Mouse (Mus musculus) gastrocnemius, postnatal 10 days (tissue): ENCODE measurements around the gene Vps51. TPM values are rescaled to one million over a fixed set of nuclear protein-coding genes. Genes with fewer than 3 reads are reported as not detected.

Experiments used
- DNase-seq: peaks from one replicate; pipeline ENCODE4 v3.0.0; 2021; ENCODE audit warnings: mixed read lengths
- long read RNA-seq, 2 experiments: library from polyadenylated mRNA; stranded (forward); transcript quantifications; one replicate each; pipeline ENCODE4 v2.0.0; 2021
- total RNA-seq, 2 experiments: library from RNA; stranded (reverse); gene quantifications; 2 replicates each; pipeline ENCODE4 v1.2.3; 2021

The Vps51 gene
- total RNA-seq = 10 to 100 TPM; 23.1 to 29.4 TPM
- long read RNA-seq, experiment 1, transcript Vps51-201 (10 exons, 2,675 nt) = major isoform, 29 of 42 reads
- long read RNA-seq, experiment 1, partial matches to known transcripts = 6 of 42 reads
- long read RNA-seq, experiment 1, other reads (novel, unspliced or antisense) = 7 of 42 reads
- long read RNA-seq, experiment 2, transcript Vps51-201 (10 exons, 2,675 nt) = major isoform, 32 of 44 reads
- long read RNA-seq, experiment 2, partial matches to known transcripts = 2 of 44 reads
- long read RNA-seq, experiment 2, other reads (novel, unspliced or antisense) = 7 of 44 reads

GRCm38 (mm10) chr19:6076564-6077393, at the start of gene Vps51:
Vps51 (minus strand) TSS chr19:6077231.
- peak; percentile 66 for DNase-seq

DNA sequence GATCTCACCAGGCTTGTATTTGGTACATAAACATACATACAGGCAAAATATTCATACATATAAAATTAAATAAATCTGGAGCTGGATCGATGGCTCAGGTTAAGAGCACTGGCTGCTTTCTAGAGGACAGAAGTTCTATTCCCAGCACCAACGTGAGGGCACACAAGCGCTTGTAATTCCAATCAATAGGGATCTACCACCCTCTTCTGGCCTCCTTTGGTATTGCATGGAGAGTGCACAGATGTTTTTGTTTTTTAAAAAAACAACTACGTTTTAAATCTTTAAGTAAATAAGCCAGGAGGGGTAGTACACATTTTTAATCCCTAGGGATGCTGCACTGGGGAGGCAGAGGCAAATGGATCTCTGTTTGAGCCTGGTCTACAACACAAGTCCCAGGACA, 49.3 kb upstream of the Vps51 start:
- peak; percentile 57 for DNase-seq

GRCm38 (mm10) chr19:6124898-6125297, 47.9 kb upstream of the Vps51 start:
- DNase-seq = no peak

DNA sequence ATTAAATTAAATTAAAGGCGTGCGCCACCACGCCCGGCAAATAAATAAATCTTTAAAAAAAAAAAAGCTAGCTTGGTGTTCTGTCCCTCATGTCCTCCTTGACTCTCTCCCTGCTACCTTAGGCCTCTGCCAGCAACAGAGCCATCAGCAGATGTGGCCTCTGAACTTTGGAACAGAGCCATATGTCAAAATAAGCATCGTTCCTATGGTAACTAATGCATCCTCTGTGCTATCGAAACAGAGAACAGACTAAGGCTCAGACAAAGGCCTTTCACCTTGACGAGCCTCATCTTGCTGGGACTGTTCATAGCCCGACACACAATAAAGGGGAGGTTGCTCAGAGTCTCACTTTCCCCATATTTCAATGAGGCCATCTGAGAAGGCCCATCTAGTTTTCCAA, 46.3 kb upstream of the Vps51 start:
- DNase-seq = no peak

DNA sequence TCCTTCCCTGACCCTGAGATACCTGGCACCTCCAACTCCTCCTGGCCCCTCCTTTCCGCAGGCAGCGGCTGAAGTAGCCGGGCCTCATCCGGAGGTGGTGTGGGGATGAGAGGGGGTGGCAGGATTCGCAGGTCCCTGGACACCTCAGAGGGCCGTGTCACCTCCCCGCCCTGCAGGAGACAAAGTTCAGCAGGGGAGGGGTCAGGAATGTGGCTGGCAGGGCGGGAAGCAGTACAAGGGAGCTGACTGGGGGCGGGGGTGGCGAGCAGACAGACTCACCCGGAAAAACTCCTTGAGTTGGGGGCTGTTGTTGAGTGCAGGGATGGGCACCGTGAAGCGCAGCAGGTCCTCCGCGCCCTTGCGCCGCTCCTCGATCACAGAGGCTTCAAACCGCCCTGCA, 44.7 kb upstream of the Vps51 start:
- no peak for DNase-seq

GRCm38 (mm10) chr19:6118677-6119185, 41.7 kb upstream of the Vps51 start:
- no peak for DNase-seq

DNA sequence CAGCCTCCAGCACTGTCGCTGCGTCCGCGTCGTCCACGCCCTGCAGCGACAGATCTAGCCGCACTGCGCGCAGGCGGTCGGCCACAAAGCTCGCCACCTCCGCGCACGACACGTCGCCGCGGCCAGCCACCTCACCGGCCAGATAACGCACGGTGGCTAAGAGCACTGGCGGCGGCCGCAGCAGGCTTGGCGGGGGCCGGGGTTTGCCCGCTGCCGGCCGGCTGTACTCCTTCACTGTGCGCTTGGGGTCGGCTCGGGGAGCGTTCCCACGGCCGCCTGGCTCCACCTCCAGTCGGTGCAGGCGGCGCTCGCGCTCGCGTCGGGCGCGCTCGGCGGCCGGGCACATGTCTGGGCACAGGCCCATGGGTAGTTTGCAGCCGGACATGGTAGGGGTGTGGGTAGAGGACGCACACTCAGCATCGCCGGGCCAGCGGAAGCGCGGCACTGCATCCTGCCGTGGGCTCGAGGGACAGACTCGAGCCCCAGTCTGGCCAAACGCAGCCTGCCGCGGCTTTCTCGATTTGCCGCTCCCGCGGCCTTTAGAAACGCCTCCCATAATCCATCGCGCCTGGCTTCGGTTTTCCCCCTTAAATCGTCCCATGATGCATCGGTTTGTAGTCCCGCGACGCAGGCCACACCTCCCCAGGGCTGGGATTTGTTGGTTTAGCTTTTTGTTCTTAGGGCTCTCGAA, 41.1 kb upstream of the Vps51 start, which contains the start of gene Sac3d1:
Gene Sac3d1 (minus strand): TSS at position 665 of the 691 bp plus-strand sequence.
- DNase-seq = peak; percentile 83

GRCm38 (mm10) chr19:6117346-6117985, 40.4 kb upstream of the Vps51 start:
- no peak for DNase-seq

DNA sequence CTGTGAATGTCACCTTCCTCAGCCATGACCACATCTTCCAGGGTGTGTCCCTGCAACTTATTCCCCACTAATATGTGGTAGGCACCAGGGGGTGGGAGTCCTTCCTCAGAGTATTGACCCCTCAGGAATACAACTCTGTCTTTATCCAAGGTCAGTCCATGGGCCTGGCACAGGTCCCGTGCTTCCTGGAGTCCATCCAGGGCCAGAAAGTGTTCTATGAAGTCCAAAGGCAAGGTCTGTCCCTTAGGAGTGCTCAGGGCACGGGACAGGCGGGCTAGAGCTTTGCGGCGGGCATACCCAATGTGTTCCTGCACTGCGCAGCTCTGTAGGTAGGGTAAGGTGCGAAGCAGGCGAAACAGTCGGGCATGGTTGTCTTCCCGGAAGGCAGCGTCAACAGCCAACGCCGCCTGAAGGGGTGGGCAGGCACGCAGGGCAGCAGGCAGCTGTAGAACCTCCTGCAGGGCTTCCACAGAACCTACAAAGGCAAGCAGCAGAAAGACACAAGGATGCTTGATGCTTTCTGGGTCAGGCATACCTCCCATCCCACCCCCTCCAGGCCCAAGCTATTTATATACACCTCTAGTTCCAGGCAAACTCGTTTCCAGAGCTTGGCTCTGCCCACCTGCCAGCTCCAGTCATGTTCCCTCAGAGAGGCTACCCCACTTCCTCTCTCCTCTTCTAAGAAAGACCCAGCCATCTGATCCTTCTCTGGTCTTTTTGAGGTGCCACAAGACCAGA, 39.3 kb upstream of the Vps51 start:
- DNase-seq = no peak

GRCm38 (mm10) chr19:6113116-6113515, 36.1 kb upstream of the Vps51 start:
- DNase-seq = no peak

- no peak for DNase-seq
These were observed 28.6 kb upstream of the Vps51 start, which contains the start of gene Naaladl1 for GRCm38 (mm10) chr19:6105586-6105985. Naaladl1 (plus strand) TSS chr19:6105782.

- no peak for DNase-seq
These were observed 27.4 kb upstream of the Vps51 start for GRCm38 (mm10) chr19:6104476-6104875.

DNA sequence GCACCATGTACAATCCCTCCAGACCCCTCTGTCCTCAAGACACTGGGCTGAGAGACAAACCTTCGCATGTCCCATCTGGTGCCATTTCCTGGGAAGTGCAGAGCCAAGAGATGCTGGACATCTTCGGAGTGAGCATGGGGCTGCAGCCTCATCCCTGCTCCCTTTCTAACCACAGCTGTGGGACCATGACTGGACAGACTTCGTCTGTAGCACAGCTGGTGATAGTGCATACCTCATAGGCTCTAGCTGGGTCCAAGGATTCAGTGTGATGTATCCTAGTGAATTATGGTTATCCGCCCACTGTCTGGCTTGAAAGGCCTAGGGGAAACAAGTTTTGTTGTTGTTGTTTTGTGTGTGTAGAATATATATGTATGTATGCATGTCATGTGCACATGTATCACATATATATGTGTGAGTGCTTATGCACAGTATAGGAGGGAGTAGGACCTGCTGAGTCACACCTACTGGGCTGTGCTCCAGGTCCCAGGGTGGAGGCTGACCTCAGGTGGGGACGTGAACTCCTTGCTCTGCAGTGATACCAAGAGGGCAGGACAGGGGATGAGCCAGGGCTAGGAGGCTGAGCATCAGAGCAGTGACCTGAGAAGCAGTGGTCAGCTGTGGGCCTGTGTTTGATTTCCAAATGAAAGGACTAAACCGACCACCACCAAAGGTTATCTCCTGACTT, 25.3 kb upstream of the Vps51 start:
- no peak for DNase-seq

GRCm38 (mm10) chr19:6101186-6101585, 24.2 kb upstream of the Vps51 start:
- DNase-seq = no peak

DNA sequence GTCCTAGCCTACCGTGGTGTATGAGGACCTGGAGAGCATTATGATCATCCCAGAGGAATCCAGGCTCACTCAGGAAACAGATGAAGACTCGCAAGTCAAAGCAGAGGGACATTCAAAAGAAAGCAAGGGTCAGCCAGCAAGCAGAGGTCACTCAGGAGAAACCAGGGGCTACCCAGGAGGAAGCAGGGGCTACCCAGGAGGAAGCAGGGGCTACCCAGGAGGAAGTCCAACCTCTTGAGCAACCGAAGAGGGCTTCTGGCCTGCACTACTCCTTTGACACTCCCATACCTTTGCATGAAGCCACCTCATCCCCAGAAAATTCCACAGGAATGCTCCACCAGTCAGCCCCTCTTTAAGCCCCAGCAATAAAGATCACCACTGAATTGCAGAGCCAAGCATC, 20.8 kb upstream of the Vps51 start:
- no peak for DNase-seq

- no peak for DNase-seq
These were observed 17.1 kb upstream of the Vps51 start, which contains the start of gene AC131692.1 for GRCm38 (mm10) chr19:6094119-6094518. AC131692.1 (plus strand) TSS chr19:6094419.

DNA sequence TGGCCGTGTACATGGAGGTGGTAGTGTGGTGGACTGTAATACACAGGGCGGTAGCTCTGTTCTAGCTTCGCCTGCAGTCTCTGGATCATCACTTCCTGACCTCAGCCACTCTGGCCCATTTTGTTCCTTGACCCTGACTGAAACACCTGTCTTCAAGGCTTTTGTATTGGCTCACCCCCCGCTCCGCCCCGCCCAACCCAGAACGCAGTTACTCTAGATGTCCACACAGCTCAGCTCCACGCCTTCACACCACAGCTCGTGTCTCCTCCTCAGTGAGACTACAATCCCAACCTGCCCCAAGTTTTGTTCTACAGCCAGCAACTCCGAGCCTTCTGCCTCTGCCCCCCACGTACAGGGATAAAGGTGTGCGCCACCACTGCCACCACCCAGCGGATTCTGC, 11.8 kb upstream of the Vps51 start:
- DNase-seq = no peak

DNA sequence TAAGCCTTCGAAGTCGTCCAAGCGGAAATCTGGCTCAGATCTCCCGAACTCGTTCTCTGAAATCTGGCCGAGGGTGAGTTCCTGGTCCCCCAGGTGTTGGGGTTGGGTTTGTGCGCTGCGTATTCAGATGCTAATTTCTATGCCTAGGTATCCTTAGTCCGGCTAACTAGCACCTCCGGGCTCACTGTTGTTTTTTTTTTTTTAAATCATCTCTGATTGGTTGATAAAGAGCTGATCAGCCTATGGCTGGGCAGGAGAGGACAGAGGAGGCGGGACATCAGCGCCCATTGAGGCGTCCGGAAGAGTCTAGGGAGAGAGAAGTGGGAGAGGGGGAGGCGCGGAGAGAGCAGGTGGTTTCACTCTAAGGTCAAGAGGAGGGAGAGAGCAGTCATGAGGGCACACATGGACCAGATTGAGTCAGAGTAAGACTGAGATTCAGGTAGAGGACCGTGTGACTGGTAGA, 8.4 kb upstream of the Vps51 start:
- DNase-seq = no peak

- peak; percentile 92 for DNase-seq
These were observed 7.6 kb upstream of the Vps51 start, which contains the start of the genes Zfpl1 and Cdca5 for GRCm38 (mm10) chr19:6084478-6085248. Zfpl1 (minus strand) TSS chr19:6084956. Cdca5 (plus strand) TSS chr19:6084983.

- DNase-seq = no peak
These were observed 5.1 kb upstream of the Vps51 start, which contains the start of gene Gm28374 for GRCm38 (mm10) chr19:6082156-6082555. Gm28374 (minus strand) TSS chr19:6082256.
